Mouse (Mus musculus): Measurements from ENCODE around the gene Pink1. TPM values are rescaled to one million over a fixed set of nuclear protein-coding genes. Genes with fewer than 3 reads are reported as not detected.

Gene Pink1
- polyA plus RNA-seq, 1 experiment from 2014 or later: 15.6 TPM

- peaks cover 12% of the 10 kb centered on the region for H3K4me1 ChIP-seq (replicated peaks; ENCODE audit: control insufficient read depth, insufficient read depth, low read length)
- no peaks in the 10 kb centered on the region for H3K9me3 ChIP-seq (ENCODE audit: control insufficient read depth, low read length)
- peak overlapping the region; percentile 87 for H3K4me3 ChIP-seq (ENCODE audit: low read depth, low read length)
- peak overlapping the region; percentile 71 for H3K27ac ChIP-seq (ENCODE audit: low read depth, low read length)
- ATAC-seq (replicated peaks; ENCODE audit: low FRiP score) (no peak), DNase-seq (ENCODE audit: low spot score) (no peak)
- no peaks in the 10 kb centered on the region; the same call in 1 of the 2 replicates for H3K36me3 ChIP-seq (ENCODE audit: control insufficient read depth, insufficient read depth, low read length)
- H3K4me2 ChIP-seq: peak overlapping the region; percentile 79
- WGBS: 11% methylated on average over 18 of the region's 18 CpGs
- no peaks in the 10 kb centered on the region for H3K27me3 ChIP-seq (replicated peaks; ENCODE audit: control insufficient read depth, insufficient read depth, low read length)
- H3K9ac ChIP-seq (ENCODE audit: low read depth, low read length): peak overlapping the region; percentile 73
Observed at GRCm38 (mm10) chr4:138303742-138304141, 22.4 kb downstream of the Pink1 start.

- no peak overlapping the region for H3K9ac ChIP-seq (ENCODE audit: low read depth, low read length)
- no peak overlapping the region for H3K4me3 ChIP-seq (ENCODE audit: low read depth, low read length)
- ATAC-seq (replicated peaks; ENCODE audit: low FRiP score): no peak
- peaks cover 12% of the 10 kb centered on the region for H3K4me1 ChIP-seq (replicated peaks; ENCODE audit: control insufficient read depth, insufficient read depth, low read length)
- no peaks in the 10 kb centered on the region for H3K9me3 ChIP-seq (ENCODE audit: control insufficient read depth, low read length)
- peak overlapping the region; percentile 79 for H3K4me2 ChIP-seq
- no peaks in the 10 kb centered on the region; the same call in 1 of the 2 replicates for H3K36me3 ChIP-seq (ENCODE audit: control insufficient read depth, insufficient read depth, low read length)
- H3K27me3 ChIP-seq (replicated peaks; ENCODE audit: control insufficient read depth, insufficient read depth, low read length): no peaks in the 10 kb centered on the region
- no peak overlapping the region for H3K27ac ChIP-seq (ENCODE audit: low read depth, low read length)
- DNase-seq (ENCODE audit: low spot score): no peak
- 88% methylated on average over 3 of the region's 3 CpGs for WGBS
Observed at GRCm38 (mm10) chr4:138303011-138303410, 23.1 kb downstream of the Pink1 start.

DNA sequence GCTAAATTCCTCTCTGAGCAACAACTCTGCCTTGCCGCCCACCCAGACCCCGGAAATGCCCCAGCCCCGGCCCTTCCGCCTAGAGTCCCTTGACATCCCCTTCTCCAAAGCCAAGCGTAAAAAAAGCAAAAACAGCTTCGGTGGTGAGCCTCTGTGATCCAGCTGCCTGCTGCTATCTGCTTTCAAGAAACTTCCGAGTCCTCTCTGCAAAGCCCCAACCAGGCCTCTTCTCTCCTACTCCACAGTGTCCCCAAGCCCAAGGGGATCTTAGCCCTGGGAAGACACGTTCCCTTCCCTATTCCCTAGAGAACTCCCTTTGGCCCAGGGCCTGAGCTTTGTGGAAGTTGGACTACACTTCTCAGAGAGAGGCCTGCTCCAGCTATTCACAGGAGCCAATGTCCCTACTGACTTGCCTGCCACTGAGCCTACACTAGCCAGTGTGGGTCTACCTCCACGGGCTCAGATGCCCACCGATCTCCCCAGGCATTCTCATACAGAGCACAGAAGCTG, 24.8 kb downstream of the Pink1 start:
- Histone ChIP-seq H3K9me3 (ENCODE audit: control insufficient read depth, low read length) (no peaks in the 10 kb centered on the region), H3K9ac (ENCODE audit: low read depth, low read length) (no peak overlapping the region), H3K4me1 (replicated peaks; ENCODE audit: control insufficient read depth, insufficient read depth, low read length) (peaks cover 12% of the 10 kb centered on the region), H3K4me3 (ENCODE audit: low read depth, low read length) (no peak overlapping the region), H3K4me2 (no peak overlapping the region), H3K27ac (ENCODE audit: low read depth, low read length) (no peak overlapping the region), H3K36me3 (ENCODE audit: control insufficient read depth, insufficient read depth, low read length) (no peaks in the 10 kb centered on the region), H3K27me3 (replicated peaks; ENCODE audit: control insufficient read depth, insufficient read depth, low read length) (no peaks in the 10 kb centered on the region)
- no peak for DNase-seq (ENCODE audit: low spot score)
- ATAC-seq (replicated peaks; ENCODE audit: low FRiP score): no peak
- WGBS: 84% methylated on average over 10 of the region's 10 CpGs

GRCm38 (mm10) chr4:138293949-138294550, 32.1 kb downstream of the Pink1 start:
- ATAC-seq (replicated peaks; ENCODE audit: low FRiP score): no peak
- H3K27ac ChIP-seq (ENCODE audit: low read depth, low read length): no peak overlapping the region
- H3K4me2 ChIP-seq: no peak overlapping the region
- no peak overlapping the region for H3K4me3 ChIP-seq (ENCODE audit: low read depth, low read length)
- H3K27me3 ChIP-seq (replicated peaks; ENCODE audit: control insufficient read depth, insufficient read depth, low read length): no peaks in the 10 kb centered on the region
- WGBS: 80% methylated on average over 13 of the region's 14 CpGs
- H3K9ac ChIP-seq (ENCODE audit: low read depth, low read length): no peak overlapping the region
- H3K9me3 ChIP-seq (ENCODE audit: control insufficient read depth, low read length): no peaks in the 10 kb centered on the region
- H3K36me3 ChIP-seq (ENCODE audit: control insufficient read depth, insufficient read depth, low read length): no peaks in the 10 kb centered on the region
- no peaks in the 10 kb centered on the region for H3K4me1 ChIP-seq (replicated peaks; ENCODE audit: control insufficient read depth, insufficient read depth, low read length)
- DNase-seq (ENCODE audit: low spot score): no peak

DNA sequence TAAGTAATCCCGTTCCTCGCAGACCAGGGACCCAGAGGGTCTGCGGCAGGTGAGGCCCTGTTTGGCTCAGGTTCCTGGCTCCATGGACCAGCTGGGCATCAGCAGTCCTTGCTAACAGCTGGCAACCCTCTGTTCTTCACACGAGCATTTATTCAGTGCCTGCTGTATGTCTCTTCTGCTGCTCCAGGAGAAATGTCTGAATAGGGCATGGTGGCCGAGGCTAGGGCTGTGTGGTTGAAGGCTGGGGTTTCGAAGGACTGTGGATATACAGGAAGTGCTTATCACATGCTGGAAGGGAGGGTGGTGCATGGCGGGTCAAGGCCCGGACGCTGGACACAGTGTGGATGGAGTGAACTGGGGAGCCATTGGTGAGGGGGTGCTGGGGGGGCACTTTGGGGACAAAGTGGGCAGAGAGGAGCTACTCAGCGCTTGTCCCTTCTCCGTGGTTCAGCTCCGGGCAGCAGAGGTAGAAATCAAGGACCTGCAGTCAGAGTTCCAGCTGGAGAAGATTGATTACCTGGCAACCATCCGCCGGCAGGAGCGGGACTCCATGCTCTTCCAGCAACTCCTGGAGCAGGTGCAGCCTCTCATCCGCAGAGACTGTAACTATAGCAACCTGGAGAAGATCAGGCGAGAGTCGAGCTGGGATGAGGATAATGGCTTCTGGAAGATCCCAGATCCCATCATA, 32.7 kb downstream of the Pink1 start:
- H3K4me3 ChIP-seq (ENCODE audit: low read depth, low read length): no peak overlapping the region
- H3K27me3 ChIP-seq (replicated peaks; ENCODE audit: control insufficient read depth, insufficient read depth, low read length): no peaks in the 10 kb centered on the region
- no peak overlapping the region for H3K27ac ChIP-seq (ENCODE audit: low read depth, low read length)
- no peak overlapping the region for H3K9ac ChIP-seq (ENCODE audit: low read depth, low read length)
- ATAC-seq (replicated peaks; ENCODE audit: low FRiP score): no peak
- H3K9me3 ChIP-seq (ENCODE audit: control insufficient read depth, low read length): no peaks in the 10 kb centered on the region
- no peaks in the 10 kb centered on the region for H3K36me3 ChIP-seq (ENCODE audit: control insufficient read depth, insufficient read depth, low read length)
- no peak overlapping the region for H3K4me2 ChIP-seq
- 77% methylated on average over 18 of the region's 18 CpGs for WGBS
- H3K4me1 ChIP-seq (replicated peaks; ENCODE audit: control insufficient read depth, insufficient read depth, low read length): no peaks in the 10 kb centered on the region
- DNase-seq (ENCODE audit: low spot score): no peak

- no peak overlapping the region for H3K9ac ChIP-seq (ENCODE audit: low read depth, low read length)
Observed at GRCm38 (mm10) chr4:138292028-138292427, 34.1 kb downstream of the Pink1 start.

GRCm38 (mm10) chr4:138288691-138289090, 37.4 kb downstream of the Pink1 start:
- no peak for DNase-seq (ENCODE audit: low spot score)
- no peaks in the 10 kb centered on the region for H3K9me3 ChIP-seq (ENCODE audit: control insufficient read depth, low read length)
- no peak overlapping the region for H3K9ac ChIP-seq (ENCODE audit: low read depth, low read length)
- H3K36me3 ChIP-seq (ENCODE audit: control insufficient read depth, insufficient read depth, low read length): no peaks in the 10 kb centered on the region
- H3K4me1 ChIP-seq (replicated peaks; ENCODE audit: control insufficient read depth, insufficient read depth, low read length): no peaks in the 10 kb centered on the region
- no peak for ATAC-seq (replicated peaks; ENCODE audit: low FRiP score)
- WGBS: 85% methylated on average over 7 of the region's 7 CpGs
- H3K4me3 ChIP-seq (ENCODE audit: low read depth, low read length): no peak overlapping the region
- H3K4me2 ChIP-seq: no peak overlapping the region
- H3K27ac ChIP-seq (ENCODE audit: low read depth, low read length): no peak overlapping the region
- no peaks in the 10 kb centered on the region for H3K27me3 ChIP-seq (replicated peaks; ENCODE audit: control insufficient read depth, insufficient read depth, low read length)

More at GRCm38 (mm10) chr4:138292028-138292427, 34.1 kb downstream of the Pink1 start:
- Histone ChIP-seq H3K9me3 (ENCODE audit: control insufficient read depth, low read length) (no peaks in the 10 kb centered on the region), H3K4me1 (replicated peaks; ENCODE audit: control insufficient read depth, insufficient read depth, low read length) (no peaks in the 10 kb centered on the region), H3K36me3 (ENCODE audit: control insufficient read depth, insufficient read depth, low read length) (no peaks in the 10 kb centered on the region), H3K27me3 (replicated peaks; ENCODE audit: control insufficient read depth, insufficient read depth, low read length) (no peaks in the 10 kb centered on the region), H3K4me3 (ENCODE audit: low read depth, low read length) (no peak overlapping the region), H3K4me2 (no peak overlapping the region), H3K27ac (ENCODE audit: low read depth, low read length) (no peak overlapping the region)
- ATAC-seq (replicated peaks; ENCODE audit: low FRiP score): no peak
- DNase-seq (ENCODE audit: low spot score): no peak
- WGBS: 85% methylated on average over 13 of the region's 13 CpGs

DNA sequence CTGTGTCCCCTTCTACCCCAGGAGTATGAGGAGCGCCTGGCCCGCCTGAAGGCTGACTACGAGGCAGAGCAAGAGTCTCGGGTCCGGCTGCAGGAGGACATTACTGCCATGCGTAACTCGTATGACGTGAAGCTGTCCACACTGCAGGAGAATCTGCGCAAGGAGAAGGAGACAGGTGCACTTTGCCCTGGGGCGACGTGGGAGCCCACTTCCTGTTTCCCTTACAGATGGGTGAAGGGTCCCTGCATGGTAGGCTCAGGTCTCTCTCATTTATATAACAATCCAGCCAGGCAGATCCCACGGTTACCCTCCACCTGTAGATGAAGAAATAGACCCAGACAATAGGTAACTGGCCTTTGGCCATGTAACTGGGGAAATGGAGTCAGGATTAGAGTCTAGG, 39.7 kb downstream of the Pink1 start:
- WGBS: 78% methylated on average over 12 of the region's 12 CpGs

DNA sequence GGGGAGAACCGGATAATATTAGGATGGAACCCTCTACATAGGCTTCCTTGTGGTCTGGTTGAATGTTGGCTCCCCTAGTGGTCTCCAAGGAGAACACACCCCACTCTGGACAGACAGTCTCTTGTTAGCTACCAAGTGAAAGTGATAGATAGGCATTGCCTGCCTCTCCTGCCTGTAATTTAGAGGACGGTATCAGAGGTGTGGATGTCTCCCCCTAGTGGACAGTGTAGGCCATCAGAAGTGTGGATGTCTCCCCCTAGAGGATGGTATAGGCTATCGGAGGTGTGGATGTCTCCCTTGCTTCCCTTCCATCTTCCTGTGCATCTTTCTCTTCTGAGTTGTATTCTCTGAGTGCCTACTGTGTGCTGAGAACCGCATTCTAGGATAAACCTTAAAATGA, 43.3 kb downstream of the Pink1 start:
- no peaks in the 10 kb centered on the region; the same call in 1 of the 2 replicates for H3K27me3 ChIP-seq (replicated peaks; ENCODE audit: control insufficient read depth, insufficient read depth, low read length)
- no peaks in the 10 kb centered on the region for H3K4me1 ChIP-seq (replicated peaks; ENCODE audit: control insufficient read depth, insufficient read depth, low read length)
- no peaks in the 10 kb centered on the region for H3K36me3 ChIP-seq (ENCODE audit: control insufficient read depth, insufficient read depth, low read length)
- no peaks in the 10 kb centered on the region for H3K9me3 ChIP-seq (ENCODE audit: control insufficient read depth, low read length)
- H3K4me2 ChIP-seq: no peak overlapping the region
- H3K4me3 ChIP-seq (ENCODE audit: low read depth, low read length): no peak overlapping the region
- WGBS: 21% methylated on average over 4 of the region's 4 CpGs
- H3K9ac ChIP-seq (ENCODE audit: low read depth, low read length): no peak overlapping the region
- H3K27ac ChIP-seq (ENCODE audit: low read depth, low read length): no peak overlapping the region
- peak; percentile 44 for DNase-seq (ENCODE audit: low spot score)
- peak; percentile 81 for ATAC-seq (replicated peaks; ENCODE audit: low FRiP score)

More for the DNA sequence above, 39.7 kb downstream of the Pink1 start:
- H3K36me3 ChIP-seq (ENCODE audit: control insufficient read depth, insufficient read depth, low read length): no peaks in the 10 kb centered on the region
- DNase-seq (ENCODE audit: low spot score) (no peak), ATAC-seq (replicated peaks; ENCODE audit: low FRiP score) (no peak)
- no peak overlapping the region for H3K27ac ChIP-seq (ENCODE audit: low read depth, low read length)
- no peaks in the 10 kb centered on the region for H3K27me3 ChIP-seq (replicated peaks; ENCODE audit: control insufficient read depth, insufficient read depth, low read length)
- no peak overlapping the region for H3K9ac ChIP-seq (ENCODE audit: low read depth, low read length)
- H3K4me3 ChIP-seq (ENCODE audit: low read depth, low read length): no peak overlapping the region
- no peaks in the 10 kb centered on the region for H3K4me1 ChIP-seq (replicated peaks; ENCODE audit: control insufficient read depth, insufficient read depth, low read length)
- no peaks in the 10 kb centered on the region for H3K9me3 ChIP-seq (ENCODE audit: control insufficient read depth, low read length)
- H3K4me2 ChIP-seq: no peak overlapping the region
